In the genomic region with DNA sequence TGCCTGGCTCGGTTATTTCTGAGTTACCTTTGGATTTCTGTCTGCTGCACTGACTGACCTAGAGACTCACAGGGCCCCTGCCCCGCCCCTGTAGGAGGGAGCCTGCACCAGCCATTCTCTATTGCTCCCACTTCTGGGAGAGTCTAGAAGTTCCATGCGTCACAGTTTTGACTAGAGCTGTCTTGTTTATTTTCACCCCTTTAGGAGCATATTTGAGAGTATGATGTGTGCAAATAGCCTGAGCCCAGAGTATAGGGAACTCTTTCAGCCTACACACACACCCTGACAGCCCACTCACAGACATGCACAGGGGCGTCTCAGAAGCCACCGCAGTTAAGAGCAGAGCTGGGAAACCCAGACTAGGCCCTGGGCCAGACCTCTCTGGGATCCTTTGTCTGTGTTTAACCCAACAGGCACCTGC, we compare ENCODE assay signal across 8 mouse cellular contexts. TPM values are rescaled to one million over a fixed set of nuclear protein-coding genes. Genes with fewer than 3 reads are reported as not detected.
DNase-seq lines count a peak whose midpoint lies in the region; ATAC-seq and TF ChIP-seq lines count a peak whose summit lies in the region.

No protein-coding gene starts in this region.

- no peak overlapping the region for H3K9ac ChIP-seq in embryonic facial prominence, embryonic 12.5 days
- H3K9ac ChIP-seq in lung, embryonic 14.5 days, result peak overlapping the region; percentile 27; the same call in 1 of the 2 replicates

- H3K9me3 ChIP-seq in embryonic facial prominence, embryonic 12.5 days, result no peaks in the 10 kb centered on the region
- no peaks in the 10 kb centered on the region for H3K9me3 ChIP-seq in lung, embryonic 14.5 days (ENCODE audit: low read depth, low read length)

- H3K27me3 ChIP-seq in embryonic facial prominence, embryonic 12.5 days, result no peaks in the 10 kb centered on the region
- H3K27me3 ChIP-seq in lung, embryonic 14.5 days (ENCODE audit: insufficient read depth, low read length), result no peaks in the 10 kb centered on the region

- no peak overlapping the region for H3K4me3 ChIP-seq in embryonic facial prominence, embryonic 12.5 days
- no peak overlapping the region for H3K4me3 ChIP-seq in lung, embryonic 14.5 days (ENCODE audit: low read depth, low read length)

- TF ChIP-seq CTCF in lung, embryonic 14.5 days (IDR thresholded peaks at IDR 0.05; ENCODE audit: low read depth), result peak; percentile 7; the same call in 1 of the 2 replicates

- H3K27ac ChIP-seq in embryonic facial prominence, embryonic 12.5 days, result peak overlapping the region; percentile 73
- peak overlapping the region; percentile 99 for H3K27ac ChIP-seq in lung, embryonic 14.5 days (ENCODE audit: low read depth)

- peaks cover 54% of the 10 kb centered on the region for H3K4me1 ChIP-seq in embryonic facial prominence, embryonic 12.5 days
- H3K4me1 ChIP-seq in lung, embryonic 14.5 days (ENCODE audit: insufficient read depth), result peaks cover 25% of the 10 kb centered on the region

- peaks cover 3% of the 10 kb centered on the region; the same call in 1 of the 2 replicates for H3K36me3 ChIP-seq in embryonic facial prominence, embryonic 12.5 days
- no peaks in the 10 kb centered on the region for H3K36me3 ChIP-seq in lung, embryonic 14.5 days (ENCODE audit: insufficient read depth)

- 66% methylated on average over 5 of the region's 5 CpGs for WGBS in embryonic facial prominence, embryonic 12.5 days
- WGBS in lung, embryonic 14.5 days, result 32% methylated on average over 5 of the region's 5 CpGs

- ATAC-seq in embryonic facial prominence, embryonic 12.5 days (ENCODE audit: insufficient number of reproducible peaks, insufficient read depth, low FRiP score, low TSS enrichment), result no peak
- peak; percentile 79 for ATAC-seq in lung, embryonic 14.5 days (ENCODE audit: insufficient read depth)

- DNase-seq in Muller cell, postnatal 12 days (ENCODE audit: inconsistent ontology term), result peak; percentile 59
- DNase-seq in kidney, adult 18-20 months, result peak; percentile 72
- peak; percentile 71 for DNase-seq in lung, embryonic 14.5 days
- no peak for DNase-seq in urinary bladder, postnatal 25 days (ENCODE audit: low spot score)
- no peak for DNase-seq in adrenal gland, adult 2 months
- DNase-seq in layer of hippocampus, adult 8-10 months (ENCODE audit: low spot score in 2 of 2), result no peak
- no peak for DNase-seq in layer of hippocampus, postnatal 14 days (ENCODE audit: low spot score in 2 of 2)

- H3K4me2 ChIP-seq in embryonic facial prominence, embryonic 12.5 days (replicated peaks), result no peak overlapping the region
- H3K4me2 ChIP-seq in lung, embryonic 14.5 days, result peak overlapping the region; percentile 21

RNA-seq across cellular contexts. Expression of a gene that starts 54.9 kb away (rescaled TPM):
- polyA plus RNA-seq in embryonic facial prominence, embryonic 12.5 days (2016; fragmentation: Nextera tagmentation; extraction: Ambion mirVana), result 1.7 and 1.9 TPM in 2 replicates
- polyA plus RNA-seq in lung, embryonic 14.5 days (2014; fragmentation: Nextera tagmentation; extraction: Ambion mirVana), result 1.6 and 2.0 TPM in 2 replicates
- total RNA-seq in adrenal gland, adult 2 months (2021), result under 1 TPM in 1 of 2 experiments, not detected in 1; 0.24 TPM
- 0.08 TPM in 1 of 2 replicates, not detected in the other for polyA plus RNA-seq in adrenal gland, adult 2 months (2012; rRNA removed)
- 1 to 10 TPM in 1 of 4 experiments, under 1 TPM in 3; 0.97 to 2.2 (median 0.99) TPM for total RNA-seq in layer of hippocampus, adult 8-10 months (2022)
- 1 to 10 TPM in 1 of 2 experiments, under 1 TPM in 1; 0.86 to 1.3 TPM for total RNA-seq in layer of hippocampus, postnatal 14 days (2021)

Comparison
In these comparisons a context has a peak if more than half of its experiments do, and no peak if none do; other contexts are left out.
1. DNase-seq: peak in Muller cell, postnatal 12 days (single experiment), kidney, adult 18-20 months (single experiment) and lung, embryonic 14.5 days (single experiment); none in urinary bladder, postnatal 25 days (single experiment), adrenal gland, adult 2 months (single experiment), layer of hippocampus, adult 8-10 months (0 of 2) and layer of hippocampus, postnatal 14 days (0 of 2).